Mouse (Mus musculus) activated CD4-positive, CD25-positive, alpha-beta regulatory T cell (primary cell): ENCODE data around the gene Olfr123. TPM values are rescaled to one million over a fixed set of nuclear protein-coding genes. Genes with fewer than 3 reads are reported as not detected.

Experiments used
- polyA plus RNA-seq, 2 experiments: library from polyadenylated mRNA; unstranded; fragments of 100-300 nt; shearing (Covaris generic); gene quantifications; one replicate each; pipeline ENCODE4 v1.2.1; 2017

Gene Olfr123
- not detected for polyA plus RNA-seq

DNA sequence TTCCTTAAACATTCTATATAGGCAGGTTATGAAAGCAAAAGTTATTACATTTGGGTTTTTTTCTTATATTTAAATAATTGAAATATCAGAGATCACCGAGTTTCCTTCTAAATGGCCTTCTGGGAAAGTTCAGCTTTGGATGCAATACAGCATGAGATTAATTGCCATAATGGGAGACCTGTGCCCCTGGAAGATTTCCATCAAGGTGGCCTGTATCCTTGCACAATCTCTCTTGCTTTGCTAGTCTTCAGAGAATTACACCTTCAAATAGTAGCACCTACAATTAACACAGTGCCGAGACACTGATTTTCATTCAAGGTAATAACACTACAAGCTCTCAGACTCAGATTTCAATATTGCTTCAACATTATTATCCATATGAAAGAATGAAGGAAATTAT is at the start of gene Olfr123:
TSS of gene Olfr123 (plus strand) at position 301 of the 400 bp plus-strand sequence.

DNA sequence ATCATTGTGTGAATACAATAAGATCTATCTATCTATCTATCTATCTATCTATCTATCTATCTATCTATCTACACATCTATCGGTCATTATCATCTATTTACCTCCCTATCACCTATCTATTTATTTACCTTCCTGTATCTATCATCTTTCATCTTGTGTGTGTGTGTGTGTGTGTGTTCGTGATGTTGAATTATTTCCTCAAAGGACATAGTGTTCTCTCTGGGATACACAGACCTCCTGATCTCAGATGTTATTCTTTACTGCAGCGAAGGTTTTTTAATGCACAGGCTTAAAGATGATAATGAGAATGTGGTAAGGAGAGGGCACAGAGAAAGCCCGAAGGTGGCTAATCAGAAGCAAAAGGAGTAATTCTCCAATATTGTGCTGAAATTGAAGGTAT is 25.0 kb upstream of the Olfr123 start, which contains the start of gene Olfr122:
TSS of gene Olfr122 (plus strand) at position 301 of the 400 bp plus-strand sequence.

DNA sequence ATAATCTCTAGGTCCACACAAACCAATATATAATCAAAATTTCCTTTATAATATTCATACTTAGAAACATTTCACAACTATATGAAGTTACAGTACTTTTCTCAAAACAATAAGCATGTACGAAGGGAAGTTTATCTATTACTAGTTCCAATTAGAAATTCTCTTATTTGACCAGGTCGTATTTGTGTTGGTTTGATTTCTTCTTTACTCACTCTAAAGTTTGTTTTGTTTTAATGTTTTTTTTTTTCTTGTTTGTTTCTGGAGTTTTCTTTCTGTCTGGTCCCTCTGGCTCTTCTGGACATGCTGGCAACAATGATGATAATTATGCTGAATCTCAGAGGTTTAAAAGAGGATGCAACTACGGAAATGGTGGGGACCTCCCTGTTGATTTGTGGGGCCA is 6.3 kb downstream of the Olfr123 start, which contains the start of gene Olfr124:
TSS of gene Olfr124 (plus strand) at position 301 of the 400 bp plus-strand sequence.

DNA sequence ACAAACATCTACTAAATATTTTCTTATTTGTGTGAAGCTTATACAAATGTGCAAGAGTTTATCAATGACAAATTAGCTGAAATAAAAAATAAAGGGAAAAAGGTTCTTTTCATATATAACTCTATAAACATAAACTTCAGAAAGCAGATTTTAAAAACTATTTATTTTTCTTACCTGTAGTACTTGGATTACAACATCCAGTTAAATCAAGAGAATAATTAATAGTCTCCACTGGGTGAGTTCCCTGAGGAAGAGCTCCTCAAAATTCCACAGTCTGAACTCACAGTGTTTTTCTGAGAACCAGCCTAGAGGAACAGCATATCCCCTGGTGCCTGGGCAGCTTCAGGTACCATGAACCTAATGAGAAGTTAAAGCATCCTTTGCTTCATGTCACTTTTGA is 39.3 kb downstream of the Olfr123 start, which contains the start of gene Olfr125:
TSS of gene Olfr125 (plus strand) at position 301 of the 400 bp plus-strand sequence.

DNA sequence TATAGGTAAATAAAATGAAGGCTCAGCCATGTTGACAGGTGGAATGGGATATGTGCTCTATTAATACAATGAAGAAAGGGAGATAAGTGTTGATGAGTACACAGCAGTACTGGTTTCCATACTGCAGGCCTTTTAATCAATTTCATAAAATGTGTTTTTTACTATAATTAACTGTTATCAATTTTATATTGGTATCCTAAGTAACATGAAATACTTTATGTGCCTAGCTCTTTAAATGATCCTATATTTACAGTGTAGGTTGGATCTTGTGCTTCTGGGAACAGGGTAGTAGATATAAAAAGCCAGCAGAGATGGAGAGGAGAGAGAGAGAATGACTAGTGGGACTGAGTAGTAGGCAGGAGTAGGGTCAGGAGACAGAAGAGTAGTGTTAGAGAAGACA is 53.9 kb downstream of the Olfr123 start, which contains the start of gene Olfr126:
TSS of gene Olfr126 (plus strand) at position 301 of the 400 bp plus-strand sequence.

Other genes with a start within 250 kb of the Olfr123 start
- gene Olfr112, start 224.1 kb upstream of the Olfr123 start, polyA plus RNA-seq: not detected
- gene Olfr113, start 215.9 kb upstream of the Olfr123 start, polyA plus RNA-seq: not detected
- not detected for gene Olfr114, start 200.8 kb upstream of the Olfr123 start, polyA plus RNA-seq
- gene Olfr115, start 166.4 kb upstream of the Olfr123 start, polyA plus RNA-seq: not detected
- not detected for gene Olfr116, start 166.3 kb upstream of the Olfr123 start, polyA plus RNA-seq
- under 1 TPM in 1 of 2 experiments, not detected in 1; 0.09 TPM for gene Olfr117, start 129.7 kb upstream of the Olfr123 start, polyA plus RNA-seq
- gene Olfr118, start 126.5 kb upstream of the Olfr123 start, polyA plus RNA-seq: under 1 TPM in 1 of 2 experiments, not detected in 1; 0.08 TPM
- under 1 TPM in 1 of 2 experiments, not detected in 1; 0.12 TPM for gene Olfr119, start 97.0 kb upstream of the Olfr123 start, polyA plus RNA-seq
- not detected for gene Olfr120, start 71.7 kb upstream of the Olfr123 start, polyA plus RNA-seq
- gene Olfr121, start 44.7 kb upstream of the Olfr123 start, polyA plus RNA-seq: not detected
- under 1 TPM in 1 of 2 experiments, not detected in 1; 0.29 TPM for gene Olfr122, start 24.9 kb upstream of the Olfr123 start, polyA plus RNA-seq
- gene Olfr124, start 6.4 kb downstream of the Olfr123 start, polyA plus RNA-seq: not detected
- gene Olfr125, start 39.4 kb downstream of the Olfr123 start, polyA plus RNA-seq: not detected
- under 1 TPM in 1 of 2 experiments, not detected in 1; 0.20 TPM for gene Olfr126, start 54.0 kb downstream of the Olfr123 start, polyA plus RNA-seq
- under 1 TPM in 1 of 2 experiments, not detected in 1; 0.31 TPM for gene Olfr127, start 106.9 kb downstream of the Olfr123 start, polyA plus RNA-seq
- gene Olfr128, start 127.0 kb downstream of the Olfr123 start, polyA plus RNA-seq: under 1 TPM in 1 of 2 experiments, not detected in 1; 0.20 TPM
- not detected for gene Olfr761, start 159.6 kb downstream of the Olfr123 start, polyA plus RNA-seq